Mouse (Mus musculus): ENCODE results near the gene Tubgcp6. TPM values are rescaled to one million over a fixed set of nuclear protein-coding genes. Genes with fewer than 3 reads are reported as not detected.
A peak's percentile ranks its signal among the peaks of the same experiment; 100 is the strongest.

Gene Tubgcp6
- polyA plus RNA-seq, 1 experiment from 2014 or later, result 9.1 TPM

DNA sequence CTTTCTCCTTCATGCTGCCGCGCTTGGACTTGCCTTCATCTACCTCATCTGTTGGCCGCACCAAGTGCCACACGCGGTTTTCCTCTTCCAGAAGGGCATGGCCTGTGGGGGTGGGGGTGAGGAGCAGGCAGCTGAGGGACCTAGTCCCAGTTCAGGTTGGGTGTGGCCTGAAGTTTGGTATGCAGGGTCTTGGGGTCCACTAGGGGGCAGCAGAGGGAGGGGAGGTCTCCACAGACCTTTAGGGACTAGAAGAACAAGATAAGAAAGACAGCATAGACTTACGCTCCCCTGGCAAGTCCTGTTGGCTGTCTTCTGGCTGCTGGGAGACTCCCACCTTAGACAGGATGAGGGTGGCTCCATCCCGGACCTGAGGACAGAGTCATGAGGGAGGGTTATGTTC lies 35.0 kb upstream of the Tubgcp6 start:
- no peak overlapping the region for H3K4me3 ChIP-seq (ENCODE audit: low read length)
- H3K36me3 ChIP-seq (ENCODE audit: control insufficient read depth, insufficient read depth), result peaks cover 82% of the 10 kb centered on the region
- H3K9me3 ChIP-seq (replicated peaks; ENCODE audit: control insufficient read depth, low read length), result no peaks in the 10 kb centered on the region
- no peak overlapping the region for H3K4me2 ChIP-seq (ENCODE audit: low read depth, low read length)
- H3K4me1 ChIP-seq (ENCODE audit: control insufficient read depth, insufficient read depth, low read length), result peaks cover 3% of the 10 kb centered on the region; the same call in 1 of the 2 replicates
- no peaks in the 10 kb centered on the region for H3K27me3 ChIP-seq (ENCODE audit: control insufficient read depth, insufficient read depth, low read length)
- WGBS, result 57% methylated on average over 7 of the region's 7 CpGs
- no peak for ATAC-seq (replicated peaks; ENCODE audit: extremely low read depth, insufficient read depth, low FRiP score)
- no peak overlapping the region for H3K27ac ChIP-seq (ENCODE audit: low read length)
- no peak overlapping the region for H3K9ac ChIP-seq (ENCODE audit: low read length)

DNA sequence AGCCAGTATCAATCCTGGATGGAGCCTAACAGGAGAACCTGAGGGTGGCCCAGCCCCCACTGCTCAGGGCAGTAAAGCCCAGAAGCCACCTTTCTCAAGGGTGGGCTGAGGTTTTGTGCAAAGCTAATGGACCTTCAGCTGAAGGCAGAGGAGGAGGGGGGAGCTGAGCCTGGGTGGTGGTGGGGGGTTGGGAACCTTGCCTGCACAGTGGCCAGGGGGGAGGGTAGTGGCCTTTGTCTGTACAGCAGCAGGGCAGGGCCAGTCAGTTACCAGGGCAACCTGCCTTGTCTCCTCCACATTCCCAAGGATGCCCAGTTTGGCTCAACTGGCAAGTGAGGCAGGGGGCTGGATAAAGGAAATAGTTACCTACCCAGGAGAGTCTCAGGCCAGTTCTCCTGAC lies 29.4 kb upstream of the Tubgcp6 start:
- Histone ChIP-seq H3K27ac (ENCODE audit: low read length) (no peak overlapping the region), H3K36me3 (ENCODE audit: control insufficient read depth, insufficient read depth) (peaks cover 29% of the 10 kb centered on the region), H3K4me2 (ENCODE audit: low read depth, low read length) (no peak overlapping the region), H3K4me1 (ENCODE audit: control insufficient read depth, insufficient read depth, low read length) (peaks cover 4% of the 10 kb centered on the region), H3K4me3 (ENCODE audit: low read length) (no peak overlapping the region), H3K9me3 (replicated peaks; ENCODE audit: control insufficient read depth, low read length) (no peaks in the 10 kb centered on the region), H3K27me3 (ENCODE audit: control insufficient read depth, insufficient read depth, low read length) (peaks cover 18% of the 10 kb centered on the region), H3K9ac (ENCODE audit: low read length) (no peak overlapping the region)
- no peak for ATAC-seq (replicated peaks; ENCODE audit: extremely low read depth, insufficient read depth, low FRiP score)

DNA sequence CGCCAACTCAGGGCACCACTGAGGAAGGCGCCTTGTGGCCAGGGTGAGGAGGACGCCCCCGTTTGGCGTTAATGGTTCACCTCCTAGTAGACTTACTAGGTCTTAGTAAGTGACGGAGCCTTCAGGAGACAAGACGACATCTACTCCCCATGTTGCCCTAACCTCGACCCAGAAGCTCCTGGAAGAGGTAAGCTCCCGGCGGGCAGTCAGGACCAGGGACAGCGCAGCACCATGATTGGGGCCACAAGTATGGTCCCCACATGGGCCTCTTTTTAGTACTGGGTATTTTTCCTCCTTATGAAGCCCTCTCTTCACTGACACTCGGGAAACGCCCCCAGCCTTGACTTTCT lies 27.1 kb upstream of the Tubgcp6 start:
- Histone ChIP-seq H3K9me3 (replicated peaks; ENCODE audit: control insufficient read depth, low read length) (no peaks in the 10 kb centered on the region), H3K27ac (ENCODE audit: low read length) (no peak overlapping the region), H3K4me2 (ENCODE audit: low read depth, low read length) (peak overlapping the region; percentile 96), H3K4me3 (ENCODE audit: low read length) (peak overlapping the region; percentile 78), H3K27me3 (ENCODE audit: control insufficient read depth, insufficient read depth, low read length) (peaks cover 40% of the 10 kb centered on the region), H3K4me1 (ENCODE audit: control insufficient read depth, insufficient read depth, low read length) (peaks cover 12% of the 10 kb centered on the region), H3K9ac (ENCODE audit: low read length) (no peak overlapping the region), H3K36me3 (ENCODE audit: control insufficient read depth, insufficient read depth) (peaks cover 7% of the 10 kb centered on the region; the same call in 1 of the 2 replicates)
- WGBS, result 3% methylated on average over 13 of the region's 13 CpGs
- ATAC-seq (replicated peaks; ENCODE audit: extremely low read depth, insufficient read depth, low FRiP score), result no peak

DNA sequence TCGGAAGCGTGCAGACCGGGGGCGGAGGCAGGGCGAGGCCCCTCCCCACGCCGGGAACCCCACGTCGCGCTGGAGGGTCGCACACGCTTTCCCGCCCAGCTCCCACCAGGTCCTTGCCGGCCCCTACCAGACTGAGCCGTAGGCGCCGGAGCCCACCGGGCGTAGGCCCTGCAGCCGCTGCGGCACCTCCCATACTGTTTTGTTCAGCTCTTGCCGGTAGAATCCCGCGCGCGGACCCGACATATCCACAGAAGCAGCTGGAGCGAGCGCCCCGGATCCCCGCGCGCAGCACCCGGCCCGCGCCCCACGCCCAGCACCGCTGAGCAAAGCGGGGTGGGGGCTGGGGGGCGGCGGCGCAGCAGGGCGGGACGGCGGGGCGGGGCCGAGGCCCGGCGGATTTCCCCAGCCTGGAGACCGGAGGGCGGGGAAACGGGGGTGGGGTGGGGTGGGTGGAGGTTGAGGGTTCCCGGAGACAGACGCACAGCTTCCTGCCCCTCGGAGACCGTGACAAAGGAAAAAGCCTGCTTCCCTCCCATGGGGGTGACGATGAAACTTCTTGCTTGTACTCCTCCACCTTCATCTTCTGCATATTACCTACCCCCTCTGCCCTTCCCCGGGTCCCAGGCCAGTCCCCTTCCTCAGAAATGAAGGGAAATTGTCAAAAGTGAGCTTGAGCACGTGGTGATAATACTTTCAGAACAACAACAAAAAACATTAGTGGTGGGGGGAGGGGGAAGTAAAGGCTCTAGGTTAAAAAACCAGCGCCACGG lies 26.5 kb upstream of the Tubgcp6 start, which contains the start of gene Mapk11:
TSS of gene Mapk11 (minus strand) at position 358 of the 770 bp plus-strand sequence.
- WGBS, result under 1% methylated on average over 48 of the region's 61 CpGs
- peaks cover 6% of the 10 kb centered on the region; the same call in 1 of the 2 replicates for H3K36me3 ChIP-seq (ENCODE audit: control insufficient read depth, insufficient read depth)
- peak within 1 kb of the TSS; percentile 78 for H3K4me3 ChIP-seq (ENCODE audit: low read length)
- H3K9ac ChIP-seq (ENCODE audit: low read length), result peak within 1 kb of the TSS; percentile 71
- H3K9me3 ChIP-seq (replicated peaks; ENCODE audit: control insufficient read depth, low read length), result no peaks in the 10 kb centered on the region
- H3K4me2 ChIP-seq (ENCODE audit: low read depth, low read length), result peak within 1 kb of the TSS; percentile 96
- ATAC-seq (replicated peaks; ENCODE audit: extremely low read depth, insufficient read depth, low FRiP score), result peak; percentile 66
- no peak within 1 kb of the TSS for H3K27ac ChIP-seq (ENCODE audit: low read length)
- H3K4me1 ChIP-seq (ENCODE audit: control insufficient read depth, insufficient read depth, low read length), result peaks cover 12% of the 10 kb centered on the region
- peaks cover 41% of the 10 kb centered on the region for H3K27me3 ChIP-seq (ENCODE audit: control insufficient read depth, insufficient read depth, low read length)

DNA sequence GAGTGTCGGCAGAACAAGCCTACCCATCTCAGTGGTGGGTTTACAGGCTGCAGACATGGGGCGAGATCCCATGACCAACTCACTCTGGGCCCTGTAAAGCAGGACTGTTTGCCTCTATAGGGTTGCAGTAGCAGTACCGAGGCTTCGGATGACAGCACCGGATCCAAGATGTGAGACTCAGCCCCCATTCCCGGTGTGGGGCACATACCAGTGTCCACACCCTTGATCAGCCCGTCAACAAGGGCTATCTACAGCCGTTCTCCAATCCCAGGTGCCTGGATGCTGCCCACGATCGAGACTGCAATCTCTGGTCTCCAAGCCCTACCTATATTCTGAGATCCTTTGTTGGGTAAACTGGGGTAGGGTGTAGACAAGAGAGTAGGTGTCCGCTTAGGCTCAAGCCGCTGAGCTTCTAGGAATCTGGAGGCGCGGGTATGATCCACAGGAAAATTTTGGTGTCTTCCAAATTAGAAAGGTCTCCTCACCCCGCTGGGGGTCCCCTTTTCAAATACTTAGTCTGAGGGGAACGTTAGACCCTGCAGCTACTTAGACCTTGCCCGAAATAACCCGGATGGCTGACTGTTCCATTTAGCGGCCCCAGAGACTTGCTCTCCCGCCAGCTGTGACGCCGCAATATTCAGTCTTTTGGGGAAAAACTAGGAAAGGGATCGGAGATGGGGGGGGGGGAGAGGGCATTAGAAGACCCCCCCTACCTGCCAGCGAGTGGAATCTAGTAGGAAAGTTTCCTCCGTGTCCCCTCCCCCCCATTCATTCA lies 25.8 kb upstream of the Tubgcp6 start:
- Histone ChIP-seq H3K4me1 (ENCODE audit: control insufficient read depth, insufficient read depth, low read length) (peaks cover 12% of the 10 kb centered on the region), H3K27ac (ENCODE audit: low read length) (no peak overlapping the region), H3K36me3 (ENCODE audit: control insufficient read depth, insufficient read depth) (no peaks in the 10 kb centered on the region), H3K27me3 (ENCODE audit: control insufficient read depth, insufficient read depth, low read length) (peaks cover 48% of the 10 kb centered on the region), H3K9ac (ENCODE audit: low read length) (peak overlapping the region; percentile 71), H3K4me2 (ENCODE audit: low read depth, low read length) (peak overlapping the region; percentile 96), H3K4me3 (ENCODE audit: low read length) (peak overlapping the region; percentile 78), H3K9me3 (replicated peaks; ENCODE audit: control insufficient read depth, low read length) (no peaks in the 10 kb centered on the region)
- no peak for ATAC-seq (replicated peaks; ENCODE audit: extremely low read depth, insufficient read depth, low FRiP score)
- WGBS, result 8% methylated on average over 25 of the region's 25 CpGs

DNA sequence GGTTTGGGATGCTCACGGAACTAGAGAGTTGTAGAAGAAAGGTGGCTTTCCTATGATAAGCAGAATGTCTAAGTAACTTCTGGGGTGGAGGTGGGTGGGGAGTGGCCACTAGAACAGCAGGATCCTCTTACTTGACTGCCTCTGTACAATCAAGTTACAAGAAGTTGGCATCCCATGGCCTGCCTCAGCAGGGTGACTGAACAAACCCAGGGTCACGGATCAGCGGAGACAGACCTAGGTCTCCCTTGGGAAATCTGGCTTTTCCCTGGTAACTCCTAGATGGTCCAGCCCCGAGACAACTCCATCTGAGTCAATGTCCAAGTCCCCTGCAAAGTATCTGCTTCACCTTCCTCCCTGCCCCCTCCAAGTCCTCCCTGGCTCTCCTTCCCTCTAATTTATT lies 25.0 kb upstream of the Tubgcp6 start:
- 56% methylated on average over 4 of the region's 4 CpGs for WGBS
- Histone ChIP-seq H3K27me3 (ENCODE audit: control insufficient read depth, insufficient read depth, low read length) (peaks cover 50% of the 10 kb centered on the region), H3K9ac (ENCODE audit: low read length) (no peak overlapping the region), H3K4me1 (ENCODE audit: control insufficient read depth, insufficient read depth, low read length) (peaks cover 12% of the 10 kb centered on the region), H3K4me2 (ENCODE audit: low read depth, low read length) (no peak overlapping the region), H3K27ac (ENCODE audit: low read length) (no peak overlapping the region), H3K4me3 (ENCODE audit: low read length) (no peak overlapping the region), H3K36me3 (ENCODE audit: control insufficient read depth, insufficient read depth) (no peaks in the 10 kb centered on the region), H3K9me3 (replicated peaks; ENCODE audit: control insufficient read depth, low read length) (no peaks in the 10 kb centered on the region)
- no peak for ATAC-seq (replicated peaks; ENCODE audit: extremely low read depth, insufficient read depth, low FRiP score)

DNA sequence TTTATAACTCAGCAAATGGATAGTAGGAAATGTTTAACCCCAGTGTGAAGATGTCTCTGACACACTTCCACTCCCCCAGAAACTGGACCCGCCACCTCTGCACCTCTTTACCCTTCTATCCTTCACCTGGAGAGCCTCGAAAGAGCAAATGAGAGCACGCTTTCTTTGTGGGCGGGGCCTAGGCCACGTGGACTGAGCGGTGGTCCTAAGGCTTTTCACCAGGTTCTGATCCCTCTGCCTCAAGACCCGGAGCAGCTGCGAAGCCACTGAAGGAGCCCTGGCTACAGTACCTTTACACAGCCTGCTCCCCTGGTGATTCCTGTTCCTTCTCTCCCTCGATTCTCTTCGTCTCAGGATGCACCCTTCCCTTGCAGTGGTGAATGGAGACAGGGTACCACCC lies 24.5 kb upstream of the Tubgcp6 start:
- Histone ChIP-seq H3K4me2 (ENCODE audit: low read depth, low read length) (no peak overlapping the region), H3K9me3 (replicated peaks; ENCODE audit: control insufficient read depth, low read length) (no peaks in the 10 kb centered on the region), H3K27ac (ENCODE audit: low read length) (no peak overlapping the region), H3K4me1 (ENCODE audit: control insufficient read depth, insufficient read depth, low read length) (peaks cover 12% of the 10 kb centered on the region), H3K36me3 (ENCODE audit: control insufficient read depth, insufficient read depth) (no peaks in the 10 kb centered on the region), H3K27me3 (ENCODE audit: control insufficient read depth, insufficient read depth, low read length) (peaks cover 54% of the 10 kb centered on the region), H3K4me3 (ENCODE audit: low read length) (no peak overlapping the region), H3K9ac (ENCODE audit: low read length) (no peak overlapping the region)
- 22% methylated on average over 10 of the region's 10 CpGs for WGBS
- ATAC-seq (replicated peaks; ENCODE audit: extremely low read depth, insufficient read depth, low FRiP score), result no peak

DNA sequence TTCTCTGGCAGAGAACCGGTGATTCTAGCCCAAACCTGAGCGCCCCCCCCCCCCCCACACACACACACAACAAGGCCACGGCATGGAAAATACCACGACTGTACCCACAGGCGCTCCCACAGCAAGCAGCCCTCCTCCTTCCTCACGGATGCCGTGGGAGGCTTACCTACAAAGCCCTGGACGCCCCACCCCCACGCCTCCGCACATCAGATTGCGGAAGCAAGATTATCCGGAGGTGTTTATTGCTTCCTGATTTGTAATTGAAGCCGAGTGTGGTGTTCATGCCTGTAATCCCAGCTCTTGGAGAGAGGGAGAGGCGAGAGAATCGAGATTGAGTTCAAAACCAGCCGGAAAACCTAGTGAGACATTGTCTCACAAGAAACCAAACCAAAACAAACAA lies 24.1 kb upstream of the Tubgcp6 start:
- peak overlapping the region; percentile 53 for H3K4me2 ChIP-seq (ENCODE audit: low read depth, low read length)
- WGBS, result 11% methylated on average over 16 of the region's 16 CpGs
- H3K27me3 ChIP-seq (ENCODE audit: control insufficient read depth, insufficient read depth, low read length), result peaks cover 57% of the 10 kb centered on the region
- peak overlapping the region; percentile 35 for H3K4me3 ChIP-seq (ENCODE audit: low read length)
- H3K36me3 ChIP-seq (ENCODE audit: control insufficient read depth, insufficient read depth), result no peaks in the 10 kb centered on the region
- no peaks in the 10 kb centered on the region for H3K9me3 ChIP-seq (replicated peaks; ENCODE audit: control insufficient read depth, low read length)
- no peak overlapping the region for H3K27ac ChIP-seq (ENCODE audit: low read length)
- ATAC-seq (replicated peaks; ENCODE audit: extremely low read depth, insufficient read depth, low FRiP score), result no peak
- H3K4me1 ChIP-seq (ENCODE audit: control insufficient read depth, insufficient read depth, low read length), result peaks cover 12% of the 10 kb centered on the region
- H3K9ac ChIP-seq (ENCODE audit: low read length), result no peak overlapping the region

DNA sequence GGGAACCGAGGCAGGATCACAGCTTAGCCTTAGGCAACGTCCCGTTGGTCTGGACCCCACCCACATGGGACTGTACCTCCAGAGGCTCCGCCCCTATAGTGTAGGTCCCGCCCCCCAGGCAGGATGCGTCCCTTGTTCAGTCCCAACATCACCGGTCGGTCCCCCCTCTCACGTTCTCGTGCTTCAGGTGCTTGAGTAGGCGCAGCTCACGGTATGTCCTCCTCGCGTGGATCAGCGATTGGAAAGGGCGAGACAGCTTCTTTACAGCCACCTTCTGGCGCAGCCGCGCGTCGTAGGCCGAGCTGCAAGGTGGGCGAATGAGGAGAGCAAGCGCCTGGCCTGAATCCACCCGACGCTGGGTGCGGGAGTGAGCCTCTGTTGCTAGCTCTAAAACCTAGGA lies 23.6 kb upstream of the Tubgcp6 start:
- no peak for ATAC-seq (replicated peaks; ENCODE audit: extremely low read depth, insufficient read depth, low FRiP score)
- H3K9ac ChIP-seq (ENCODE audit: low read length), result no peak overlapping the region
- H3K27me3 ChIP-seq (ENCODE audit: control insufficient read depth, insufficient read depth, low read length), result peaks cover 58% of the 10 kb centered on the region
- WGBS, result under 1% methylated on average over 27 of the region's 27 CpGs
- no peak overlapping the region for H3K27ac ChIP-seq (ENCODE audit: low read length)
- peak overlapping the region; percentile 53 for H3K4me2 ChIP-seq (ENCODE audit: low read depth, low read length)
- no peaks in the 10 kb centered on the region for H3K36me3 ChIP-seq (ENCODE audit: control insufficient read depth, insufficient read depth)
- H3K4me3 ChIP-seq (ENCODE audit: low read length), result peak overlapping the region; percentile 35
- H3K4me1 ChIP-seq (ENCODE audit: control insufficient read depth, insufficient read depth, low read length), result peaks cover 12% of the 10 kb centered on the region
- H3K9me3 ChIP-seq (replicated peaks; ENCODE audit: control insufficient read depth, low read length), result no peaks in the 10 kb centered on the region
